Mouse (Mus musculus) myocyte (in vitro differentiated cells): Measurements from ENCODE around the gene Jmjd6.

Experiments
- CEBPB ChIP-seq: IDR thresholded peaks from 2 replicates; pipeline ENCODE4 v1.6.1; 2011; ENCODE audit warnings: mild to moderate bottlenecking, moderate library complexity; ENCODE audit not compliant: poor library complexity, insufficient read depth, severe bottlenecking
- E2F4 ChIP-seq: IDR thresholded peaks from one replicate; pipeline ENCODE4 v1.6.1; 2011; ENCODE audit warnings: mild to moderate bottlenecking, control low read depth, moderate library complexity; ENCODE audit not compliant: insufficient read depth
- MAX ChIP-seq: IDR thresholded peaks from one replicate; pipeline ENCODE4 v1.6.1; 2011; ENCODE audit warnings: low read depth, mild to moderate bottlenecking, control low read depth
- MYOD1 ChIP-seq, 3 experiments: IDR thresholded peaks; one replicate each; pipeline ENCODE4 v1.6.1; 2011; ENCODE audit warnings: control low read depth in 2 of 3, low read depth in 2 of 3, mild to moderate bottlenecking in 2 of 3, moderate library complexity in 1 of 3; ENCODE audit not compliant: insufficient read length in 2 of 3, control insufficient read depth in 1 of 3
- MYOG ChIP-seq, 3 experiments: IDR thresholded peaks; one replicate each; pipeline ENCODE4 v1.6.1; 2011; ENCODE audit warnings: control low read depth in 2 of 3, low read depth in 2 of 3, mild to moderate bottlenecking in 2 of 3; ENCODE audit not compliant: insufficient read length in 2 of 3, control insufficient read depth in 1 of 3, insufficient read depth in 1 of 3
- POLR2A ChIP-seq: IDR thresholded peaks from one replicate; pipeline ENCODE4 v1.6.1; 2011; ENCODE audit warnings: low read depth, mild to moderate bottlenecking, control low read depth, moderate library complexity; ENCODE audit not compliant: insufficient read length
- POLR2AphosphoS2 ChIP-seq: IDR thresholded peaks from one replicate; pipeline ENCODE4 v1.6.1; 2011; ENCODE audit warnings: low read depth, control low read depth; ENCODE audit not compliant: insufficient read length
- REST ChIP-seq: IDR thresholded peaks from one replicate; pipeline ENCODE4 v1.6.1; 2011; ENCODE audit warnings: mild to moderate bottlenecking, control low read depth, moderate library complexity; ENCODE audit not compliant: insufficient read depth, insufficient read length
- SRF ChIP-seq: IDR thresholded peaks from one replicate; pipeline ENCODE4 v1.6.1; 2011; ENCODE audit warnings: low read depth; ENCODE audit not compliant: control insufficient read depth, insufficient read length
- TCF12 ChIP-seq: IDR thresholded peaks from one replicate; pipeline ENCODE4 v1.6.1; 2011; ENCODE audit warnings: mild to moderate bottlenecking, control low read depth; ENCODE audit not compliant: poor library complexity, insufficient read depth, severe bottlenecking
- TCF3 ChIP-seq: IDR thresholded peaks from one replicate; pipeline ENCODE4 v1.6.1; 2011; ENCODE audit warnings: low read depth, control low read depth; ENCODE audit not compliant: insufficient read length
- USF1 ChIP-seq: IDR thresholded peaks from one replicate; pipeline ENCODE4 v1.6.1; 2011; ENCODE audit warnings: low read depth, mild to moderate bottlenecking, control low read depth, moderate library complexity

GRCm38 (mm10) chr11:116823255-116823654 is 20.0 kb downstream of the Jmjd6 start:
- TF ChIP-seq POLR2A (no peak), MYOG (IDR thresholded peaks at IDR 0.05; ENCODE audit: control insufficient read depth in 1 of 3, insufficient read depth in 1 of 3, insufficient read length in 2 of 3, low read depth in 2 of 3) (no peak), POLR2AphosphoS2 (no peak), E2F4 (no peak), TCF12 (no peak), MAX (no peak), USF1 (no peak), SRF (no peak), CEBPB (no peak), TCF3 (no peak), MYOD1 (IDR thresholded peaks at IDR 0.05; ENCODE audit: control insufficient read depth in 1 of 3, insufficient read length in 2 of 3, low read depth in 2 of 3) (no peak), REST (no peak)
